Mouse (Mus musculus): ENCODE measurements around the gene RPS10-NUDT3.

RPS10-NUDT3 gene

DNA sequence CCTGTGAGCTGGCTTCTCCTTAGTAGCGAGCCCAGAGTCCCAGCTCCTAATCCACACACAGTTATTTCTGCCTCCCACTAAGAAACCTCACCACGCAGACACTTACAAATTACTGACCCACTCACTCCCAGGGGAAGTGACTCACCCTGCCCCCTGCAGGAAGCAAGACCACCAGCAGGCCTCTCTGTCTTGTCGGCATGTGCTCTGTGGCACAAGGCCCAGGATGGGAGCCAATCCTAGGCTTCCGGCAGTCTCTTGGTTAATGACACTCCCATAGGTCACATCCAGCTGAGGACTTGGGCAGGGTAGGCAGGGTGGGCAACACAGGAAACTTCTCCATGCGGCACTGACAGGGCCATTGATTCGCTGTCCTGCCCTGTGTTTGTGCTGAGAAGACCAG is 57.6 kb downstream of the RPS10-NUDT3 start:
- POLR2A ChIA-PET: interaction anchor here in 3 of 4 experiments (0.7 to 12.5 kb wide), 15 partner anchors 8 to 224 kb away, joined by 3 to 136 read pairs (median 9); partner anchors contain the start of genes Hmga1 (in 3 of the 3), AI413582 (in 1 of the 3) and RPS10-NUDT3 (in 1 of the 3)

DNA sequence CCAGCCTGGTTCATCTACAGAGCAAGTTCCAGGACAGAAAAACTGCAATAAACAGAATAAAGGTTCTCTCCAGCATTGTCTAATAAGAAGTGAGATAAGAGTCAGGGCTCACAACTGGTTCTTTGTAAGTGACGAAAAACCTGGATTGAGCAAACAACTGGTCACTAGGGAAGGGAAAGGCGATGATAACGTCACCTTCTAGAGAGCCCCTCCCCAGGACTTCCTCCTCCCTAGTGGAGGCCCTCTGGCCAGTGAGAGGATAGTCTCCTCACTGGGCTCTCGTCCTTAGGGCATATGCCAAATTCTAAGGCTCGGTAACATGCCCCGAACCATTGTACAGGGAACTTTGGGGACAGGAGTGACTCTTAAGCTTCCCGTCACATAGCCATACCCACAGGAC is 59.0 kb downstream of the RPS10-NUDT3 start:
- POLR2A ChIA-PET: interaction anchor here in 3 of 4 experiments (1.0 to 12.5 kb wide), 10 partner anchors 10 to 59 kb away, joined by 3 to 136 read pairs (median 8); partner anchors contain the start of genes Hmga1 (in 3 of the 3) and RPS10-NUDT3 (in 1 of the 3)
- CTCF ChIA-PET: interaction anchor here in 2 of 4 experiments (1.5 to 6.3 kb wide), 2 partner anchors 8 to 15 kb away, joined by 5 to 36 read pairs; no protein-coding TSS in a partner anchor

More for the DNA sequence above, 57.6 kb downstream of the RPS10-NUDT3 start:
- CTCF ChIA-PET: interaction anchor here in 3 of 4 experiments (0.6 to 6.3 kb wide), 11 partner anchors 9 to 70 kb away, joined by 3 to 36 read pairs (median 5); partner anchors contain the start of gene Hmga1 (in 1 of the 3)

DNA sequence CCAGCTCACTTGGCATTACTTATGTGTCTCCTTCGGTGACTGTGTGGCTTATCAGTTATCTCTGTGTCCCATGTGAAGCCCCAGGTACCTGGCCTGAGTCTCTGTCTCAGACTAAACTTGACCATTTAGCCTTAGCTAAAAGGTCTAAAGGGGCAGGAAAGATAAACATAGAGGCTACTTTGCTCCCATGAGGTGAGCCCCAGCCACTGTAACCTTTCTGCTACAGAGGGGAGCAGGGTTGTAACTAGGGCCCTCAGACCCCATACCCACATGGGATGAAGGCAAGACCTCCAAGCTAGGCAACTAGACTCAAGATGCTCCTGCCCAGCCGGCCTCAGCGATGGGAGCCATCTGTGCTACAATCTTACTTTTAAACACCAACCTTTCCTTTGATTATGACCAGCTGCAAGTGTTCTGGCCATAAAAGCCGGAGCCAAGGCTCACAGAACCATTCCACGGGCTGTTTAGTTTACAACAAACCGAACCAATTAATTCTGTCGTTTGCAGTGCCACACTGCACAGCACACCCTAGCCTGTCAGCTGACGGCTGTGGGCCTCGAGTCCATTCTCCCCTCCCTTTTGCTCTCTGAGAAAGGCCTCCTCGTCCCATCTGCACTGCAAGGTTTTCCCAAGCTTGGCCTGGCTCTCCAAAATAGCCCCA is 59.8 kb downstream of the RPS10-NUDT3 start:
- POLR2A ChIA-PET: interaction anchor here (0.6 to 12.5 kb wide), 14 partner anchors 10 to 61 kb away, joined by 3 to 136 read pairs (median 9); partner anchors contain the start of genes Hmga1 (in 4 of the 4), RPS10-NUDT3 (in 2 of the 4), AI413582 (in 1 of the 4) and Nudt3 (in 1 of the 4)
- CTCF ChIA-PET: interaction anchor here in 2 of 4 experiments (0.6 to 1.6 kb wide), 7 partner anchors 10 to 85 kb away, joined by 3 to 4 read pairs (median 3); partner anchors contain the start of genes AI413582 (in 1 of the 2) and Rps10 (in 1 of the 2)

DNA sequence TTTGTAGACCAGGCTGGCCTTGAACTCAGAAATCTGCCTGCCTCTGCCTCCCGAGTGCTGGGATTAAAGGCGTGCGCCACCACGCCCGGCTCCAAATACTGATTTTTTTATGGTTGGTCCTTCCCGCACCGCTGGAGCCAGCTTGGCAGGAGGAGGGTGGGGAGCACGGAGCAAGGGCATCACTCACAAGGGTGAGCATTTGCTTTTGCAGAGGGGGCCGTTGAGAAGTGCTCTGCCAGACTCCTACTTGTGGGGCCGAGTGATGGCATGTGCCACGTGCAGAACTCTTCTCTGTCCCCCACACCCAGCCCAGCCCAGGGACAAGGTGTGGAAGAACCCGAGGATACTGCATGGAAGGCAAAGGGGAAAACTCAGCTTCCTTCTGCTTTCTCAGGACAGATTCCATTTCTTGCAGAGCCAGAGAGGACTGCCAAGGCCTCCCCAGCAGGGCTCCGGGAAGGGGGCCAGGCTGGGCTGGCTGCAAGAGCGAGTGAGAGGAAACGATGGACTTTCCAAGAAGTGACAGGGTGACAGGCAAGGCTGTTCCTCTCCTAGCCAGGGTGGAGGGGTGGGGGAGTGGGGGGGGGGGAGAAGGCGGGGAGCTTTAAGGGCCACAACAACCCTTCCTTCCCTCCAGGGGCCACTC is 60.4 kb downstream of the RPS10-NUDT3 start:
- ChIA-PET POLR2A (interaction anchor here (0.7 to 12.5 kb wide), 16 partner anchors 9 to 61 kb away, joined by 3 to 136 read pairs (median 8); partner anchors contain the start of genes Hmga1 (in 4 of the 4), AI413582 (in 2 of the 4), Nudt3 (in 2 of the 4) and RPS10-NUDT3 (in 2 of the 4)), CTCF (interaction anchor here in 2 of 4 experiments (0.6 to 1.6 kb wide), 8 partner anchors 9 to 229 kb away, joined by 3 to 4 read pairs (median 3); partner anchors contain the start of genes AI413582 (in 1 of the 2) and Rps10 (in 1 of the 2))

DNA sequence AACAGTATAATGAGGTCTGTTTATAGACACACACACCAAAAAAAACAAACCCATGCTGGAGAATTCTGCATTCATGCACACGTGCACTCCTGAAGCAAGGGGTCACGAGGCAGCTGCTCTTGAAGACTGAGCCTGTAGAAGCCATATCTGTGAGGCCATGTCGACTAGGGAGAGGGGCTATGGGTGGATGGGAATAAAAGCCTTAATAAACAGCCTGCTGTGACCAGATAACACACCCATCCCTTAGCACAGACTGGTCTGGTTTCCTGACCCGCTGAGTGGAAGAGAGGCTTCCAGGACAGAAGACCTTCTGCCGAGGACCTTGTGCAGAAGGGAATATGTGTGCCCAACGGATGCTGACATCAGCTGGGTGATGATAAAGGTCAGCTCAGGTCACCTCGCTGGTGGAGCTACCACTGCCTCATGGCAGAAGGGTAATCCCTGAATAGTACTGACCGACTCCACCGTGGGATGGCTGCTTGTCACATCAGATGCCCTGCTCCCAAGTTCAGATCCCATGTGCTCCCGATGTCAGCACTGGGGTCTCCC is 61.2 kb downstream of the RPS10-NUDT3 start:
- POLR2A ChIA-PET: interaction anchor here (0.7 to 12.5 kb wide), 15 partner anchors 8 to 62 kb away, joined by 3 to 136 read pairs (median 4); partner anchors contain the start of genes Hmga1 (in 3 of the 4), AI413582 (in 2 of the 4), Nudt3 (in 2 of the 4) and RPS10-NUDT3 (in 1 of the 4)

DNA sequence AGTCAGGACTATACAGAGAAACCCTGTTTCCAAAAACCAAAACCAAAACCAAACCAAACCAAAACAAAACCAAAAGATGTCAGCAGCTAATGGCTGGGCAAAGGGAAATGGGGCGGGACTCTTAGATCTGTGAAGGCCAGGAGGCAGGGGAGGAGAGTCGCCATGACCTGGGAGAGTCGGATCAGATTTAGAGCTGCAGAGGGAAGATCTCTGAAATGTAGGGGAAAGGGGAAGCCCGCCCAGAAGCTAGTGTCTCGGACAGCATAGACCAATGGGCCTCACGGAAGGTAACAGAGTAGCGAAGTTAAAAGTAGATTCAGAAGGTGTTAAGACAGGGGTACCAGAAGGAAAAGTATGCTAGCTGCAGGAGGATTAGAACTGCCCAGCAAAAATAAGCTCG is 63.7 kb downstream of the RPS10-NUDT3 start:
- POLR2A ChIA-PET: interaction anchor here (0.6 to 12.5 kb wide), 19 partner anchors 8 to 916 kb away, joined by 3 to 136 read pairs (median 4); partner anchors contain the start of genes Hmga1 (in 3 of the 4), RPS10-NUDT3 (in 2 of the 4) and Rps10 (in 1 of the 4)
- CTCF ChIA-PET: interaction anchor here in 3 of 4 experiments (0.6 to 1.5 kb wide), 10 partner anchors 11 to 870 kb away, joined by 3 to 6 read pairs (median 4); partner anchors contain the start of gene Nudt3 (in 1 of the 3)

More for the DNA sequence above, 61.2 kb downstream of the RPS10-NUDT3 start:
- CTCF ChIA-PET: interaction anchor here in 3 of 4 experiments (0.6 to 1.6 kb wide), 6 partner anchors 18 to 412 kb away, joined by 3 to 7 read pairs (median 4); no protein-coding TSS in a partner anchor

DNA sequence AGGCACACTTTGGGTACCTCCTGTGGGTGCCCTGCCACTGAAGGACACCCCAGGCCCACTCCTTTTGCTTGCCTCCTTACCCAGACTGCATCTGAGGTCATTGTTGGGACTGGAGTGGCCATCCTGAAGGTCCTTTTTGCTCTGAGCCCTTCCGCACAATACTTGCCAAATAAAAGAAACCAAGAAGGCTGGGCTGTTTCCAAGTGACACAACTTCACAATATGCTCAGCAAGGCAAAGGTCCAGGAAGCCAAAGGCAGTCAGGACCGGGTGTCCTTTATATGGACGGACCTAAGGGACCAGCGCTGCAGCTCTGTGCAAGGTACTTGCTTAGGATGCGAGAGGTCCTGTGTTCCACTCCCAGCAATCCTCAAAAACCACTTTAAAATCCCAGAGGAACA is 66.8 kb downstream of the RPS10-NUDT3 start:
- POLR2A ChIA-PET: interaction anchor here in 3 of 4 experiments (0.6 to 12.5 kb wide), 18 partner anchors 9 to 68 kb away, joined by 3 to 136 read pairs (median 4); partner anchors contain the start of genes Hmga1 (in 2 of the 3), RPS10-NUDT3 (in 1 of the 3) and Rps10 (in 1 of the 3)

DNA sequence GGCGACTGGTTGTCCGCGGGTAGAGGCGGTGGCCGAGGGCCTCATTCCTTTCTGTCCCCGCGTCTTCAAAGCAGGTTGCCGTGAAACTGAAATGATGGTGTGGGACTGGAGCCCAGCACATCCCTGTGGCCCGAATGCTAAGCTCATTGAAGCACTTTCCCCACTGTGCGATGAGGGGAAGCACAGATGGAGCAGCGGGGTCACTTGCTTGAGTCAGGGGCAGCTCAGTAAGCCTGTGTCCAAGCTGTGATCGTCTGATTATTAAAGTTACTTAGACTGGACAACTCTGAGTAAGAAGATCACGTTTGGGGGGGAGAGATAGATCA is 69.1 kb downstream of the RPS10-NUDT3 start:
- CTCF ChIA-PET: interaction anchor here in 3 of 4 experiments (0.5 to 2.3 kb wide), 27 partner anchors 9 to 482 kb away, joined by 3 to 11 read pairs (median 3); partner anchors contain the start of gene Hmga1 (in 2 of the 3)
- POLR2A ChIA-PET: interaction anchor here in 3 of 4 experiments (0.6 to 4.9 kb wide), 38 partner anchors 8 to 516 kb away, joined by 3 to 66 read pairs (median 6); partner anchors contain the start of genes Hmga1 (in 3 of the 3), Nudt3 (in 2 of the 3), RPS10-NUDT3 (in 2 of the 3) and Rps10 (in 1 of the 3)

More for the DNA sequence above, 66.8 kb downstream of the RPS10-NUDT3 start:
- CTCF ChIA-PET: interaction anchor here in 2 of 4 experiments (0.6 to 2.0 kb wide), 4 partner anchors 9 to 70 kb away, joined by 3 to 5 read pairs (median 4); no protein-coding TSS in a partner anchor

DNA sequence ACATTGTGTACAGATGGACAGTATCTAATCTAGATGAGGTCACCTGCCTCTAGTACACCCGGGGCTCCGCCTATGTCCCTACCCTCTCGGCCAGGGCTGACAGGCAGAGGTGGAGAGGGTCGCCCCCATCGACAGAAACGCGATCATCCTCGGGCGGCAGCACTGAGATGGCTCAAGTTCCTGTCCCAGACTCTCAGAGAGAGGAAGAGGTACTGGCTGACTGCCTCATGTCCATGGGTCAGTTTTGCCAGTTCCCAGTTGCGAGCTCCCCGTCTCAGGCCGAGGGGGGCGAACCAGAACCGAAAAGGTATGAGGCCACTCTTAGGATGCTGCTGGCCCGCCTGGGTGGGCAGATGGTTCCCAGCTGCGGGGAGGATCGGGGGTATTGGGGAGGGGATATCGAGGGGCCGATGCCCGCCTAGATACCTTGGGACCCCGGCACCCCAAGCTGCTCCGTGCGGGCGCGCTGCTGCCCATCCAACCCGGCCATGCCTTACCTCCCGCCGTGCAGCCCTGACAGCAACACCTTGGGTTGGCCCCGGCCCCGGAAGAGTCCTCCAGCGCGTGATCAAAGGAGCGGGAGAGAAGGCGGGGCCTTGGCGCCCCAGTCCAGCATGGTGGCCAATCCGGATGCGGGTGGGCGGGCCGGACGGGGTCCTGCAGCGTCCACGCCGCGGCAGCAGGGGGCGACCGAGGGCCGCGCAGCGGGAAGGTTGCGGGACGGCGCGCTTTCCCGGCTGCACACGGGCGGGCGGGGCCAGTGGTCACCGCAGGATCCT is 69.7 kb downstream of the RPS10-NUDT3 start, which contains the start of gene AI413582:
TSS of gene AI413582 (minus strand) at position 594 of the 779 bp plus-strand sequence.
- POLR2A ChIA-PET: interaction anchor here (0.5 to 4.9 kb wide), 55 partner anchors 9 to 517 kb away, joined by 3 to 66 read pairs (median 4); partner anchors contain the start of genes Hmga1 (in 4 of the 4), Nudt3 (in 2 of the 4), RPS10-NUDT3 (in 2 of the 4) and Rps10 (in 1 of the 4)
- CTCF ChIA-PET: interaction anchor here in 3 of 4 experiments (0.8 to 2.3 kb wide), 20 partner anchors 9 to 483 kb away, joined by 3 to 11 read pairs (median 4); partner anchors contain the start of gene Hmga1 (in 2 of the 3)

DNA sequence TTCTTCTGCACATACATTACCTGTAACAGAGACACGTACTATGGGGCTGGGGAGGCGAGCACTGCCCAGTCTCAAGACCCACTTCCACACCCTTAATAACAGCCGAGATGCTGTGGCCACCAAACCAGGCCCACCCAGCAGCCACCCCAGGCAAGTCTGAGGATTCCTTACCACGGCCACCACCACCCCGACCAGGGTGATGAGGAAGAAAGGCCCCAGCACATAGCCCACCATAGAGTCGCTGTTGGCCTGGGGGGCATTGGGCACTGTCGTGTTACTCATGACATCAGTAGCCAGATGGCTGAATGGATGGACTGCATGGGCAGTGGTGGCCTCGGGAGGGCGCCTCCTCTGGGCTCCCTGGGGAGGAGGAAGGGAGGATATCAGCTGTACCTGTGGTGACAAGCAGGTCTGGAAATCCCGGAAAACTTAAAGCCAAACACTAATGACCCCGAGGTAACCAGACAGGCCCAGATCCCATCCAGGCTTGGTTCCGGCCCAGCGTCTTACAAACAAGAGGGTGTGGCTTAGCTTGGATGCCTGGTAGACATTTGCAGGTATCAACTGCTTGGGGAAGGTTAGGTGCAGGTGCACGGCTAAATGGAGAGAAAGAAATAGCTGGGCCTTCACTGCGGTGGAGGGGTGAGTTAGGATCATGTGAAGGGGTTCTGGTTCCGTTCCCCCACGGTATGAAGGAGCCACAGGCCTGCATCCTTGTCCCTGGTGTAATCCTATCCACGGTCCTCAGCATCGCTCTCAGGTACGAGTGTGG is 70.4 kb downstream of the RPS10-NUDT3 start:
- CTCF ChIA-PET: interaction anchor here in 3 of 4 experiments (0.7 to 2.3 kb wide), 12 partner anchors 8 to 115 kb away, joined by 3 to 11 read pairs (median 4); partner anchors contain the start of gene Hmga1 (in 1 of the 3)

DNA sequence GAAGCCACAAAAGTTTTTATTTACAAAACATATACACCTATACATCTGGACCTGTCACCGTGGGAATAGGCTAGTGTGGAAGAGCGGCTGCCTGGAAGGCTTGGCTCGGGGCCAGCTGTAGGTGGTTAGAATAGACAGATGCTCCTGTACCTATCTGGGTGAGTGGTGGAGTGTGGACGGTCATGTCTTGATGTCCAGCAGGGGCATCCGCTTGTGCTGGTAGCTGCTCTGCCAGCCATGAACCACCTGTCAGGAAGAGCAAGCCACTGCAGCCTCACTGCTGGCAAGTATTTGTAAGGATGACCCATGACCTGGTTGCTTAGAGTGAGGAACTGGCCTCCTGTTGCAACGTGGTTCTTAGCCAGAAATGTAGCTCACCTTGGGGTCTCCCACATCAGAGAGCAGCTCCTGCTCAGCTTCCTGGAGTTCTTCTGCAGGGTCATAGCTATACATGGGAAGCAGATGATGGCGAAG is 71.2 kb downstream of the RPS10-NUDT3 start:
- CTCF ChIA-PET: interaction anchor here in 2 of 4 experiments (1.2 to 2.1 kb wide), 2 partner anchors 29 kb away, joined by 4 read pairs; no protein-coding TSS in a partner anchor
- POLR2A ChIA-PET: interaction anchor here (0.6 to 4.9 kb wide), 24 partner anchors 7 to 375 kb away, joined by 3 to 66 read pairs (median 6); partner anchors contain the start of genes Hmga1 (in 2 of the 4), Nudt3 (in 1 of the 4) and RPS10-NUDT3 (in 1 of the 4)

More for the DNA sequence above, 70.4 kb downstream of the RPS10-NUDT3 start:
- POLR2A ChIA-PET: interaction anchor here (0.5 to 4.9 kb wide), 49 partner anchors 8 to 517 kb away, joined by 3 to 66 read pairs (median 4); partner anchors contain the start of genes Hmga1 (in 4 of the 4), RPS10-NUDT3 (in 2 of the 4), Nudt3 (in 1 of the 4) and Rps10 (in 1 of the 4)

DNA sequence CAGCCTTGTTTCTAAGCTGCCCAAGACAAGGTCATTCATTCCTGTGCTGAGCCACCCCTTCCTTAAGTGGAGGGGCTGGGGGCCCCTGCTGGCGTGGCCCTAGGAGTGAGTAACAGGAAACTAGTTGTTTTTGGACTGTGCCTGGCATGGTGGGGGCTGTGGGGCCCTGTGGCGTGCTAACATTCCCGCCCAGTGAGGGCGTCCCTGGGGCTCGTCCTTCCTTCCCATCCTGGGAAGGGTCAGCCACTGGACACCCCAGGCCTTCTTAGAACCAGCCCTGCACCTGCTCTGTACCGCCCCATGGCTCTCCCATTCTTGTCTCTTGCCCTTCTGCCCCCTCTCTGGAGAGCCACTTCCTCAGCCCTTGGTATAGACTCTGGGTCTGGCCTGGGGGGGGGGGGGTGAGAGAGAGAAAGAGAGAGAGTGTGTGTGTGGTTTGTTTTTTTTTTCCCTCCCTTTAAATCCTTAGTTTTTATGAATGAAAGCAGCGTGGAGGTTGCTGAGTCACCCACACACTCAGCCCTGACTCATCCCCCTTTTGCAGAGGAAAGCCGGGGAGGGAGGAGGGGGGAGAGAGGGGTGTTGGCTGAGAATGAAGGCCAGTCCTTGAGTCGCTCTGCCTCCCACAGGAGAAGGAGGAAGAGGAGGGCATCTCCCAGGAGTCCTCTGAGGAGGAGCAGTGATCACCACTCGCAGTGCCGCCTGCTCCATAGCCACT is 73.1 kb downstream of the RPS10-NUDT3 start:
- ChIA-PET CTCF (no interaction called here), POLR2A (interaction anchor here in 3 of 4 experiments (0.7 to 8.9 kb wide), 9 partner anchors 11 to 71 kb away, joined by 3 to 146 read pairs (median 3); partner anchors contain the start of genes Nudt3 (in 1 of the 3), RPS10-NUDT3 (in 1 of the 3) and Rps10 (in 1 of the 3))

DNA sequence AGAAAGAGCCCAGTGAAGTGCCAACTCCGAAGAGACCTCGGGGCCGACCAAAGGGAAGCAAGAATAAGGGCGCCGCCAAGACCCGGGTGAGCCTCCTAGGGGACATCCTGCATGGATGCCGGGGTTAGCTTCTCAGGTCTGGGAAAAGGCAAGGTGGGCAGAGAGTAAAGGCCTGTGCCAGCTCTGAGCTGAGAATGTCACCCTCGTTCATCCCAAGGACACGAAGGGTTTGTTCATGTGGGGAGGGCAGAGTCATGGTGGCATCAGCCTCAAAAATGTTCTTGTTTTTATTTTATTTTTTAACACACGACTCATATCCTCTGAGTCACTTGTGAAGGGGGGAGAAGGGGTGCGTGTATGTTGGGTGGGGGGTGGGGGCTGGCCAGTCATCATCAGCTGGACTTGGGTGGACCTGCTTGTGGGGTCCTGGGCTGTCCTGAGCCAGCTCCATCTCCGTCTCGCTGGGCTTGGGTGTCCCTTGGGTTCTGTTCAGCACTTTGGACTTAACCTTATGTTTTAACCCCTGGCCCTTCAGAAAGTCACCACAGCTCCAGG is 74.0 kb downstream of the RPS10-NUDT3 start:
- POLR2A ChIA-PET: interaction anchor here (0.6 to 8.9 kb wide), 15 partner anchors 9 to 75 kb away, joined by 3 to 146 read pairs (median 3); partner anchors contain the start of genes Nudt3 (in 1 of the 4), RPS10-NUDT3 (in 1 of the 4) and Rps10 (in 1 of the 4)
- CTCF ChIA-PET: interaction anchor here in 1 of 4 experiments (0.5 to 0.6 kb wide), 2 partner anchors 32 to 158 kb away, joined by 3 to 14 read pairs; no protein-coding TSS in a partner anchor
